Mouse (Mus musculus): ENCODE results near the gene Vmn2r35. TPM values are rescaled to one million over a fixed set of nuclear protein-coding genes. Genes with fewer than 3 reads are reported as not detected.
"Not testable (repeated sequence)": the region's sequence is repeated elsewhere in the genome, so short reads cannot be mapped to it uniquely, and the experiment has no call there.

The Vmn2r35 gene
- total RNA-seq (2021), result not detected

GRCm38 (mm10) chr7:7819767-7820166, at the start of gene Vmn2r35:
Gene Vmn2r35, minus strand, starts transcription at chr7:7819867.
- DNase-seq; intact Hi-C loops (cut with DNase I): not testable (repeated sequence)

- DNase-seq; intact Hi-C loops (cut with DNase I): not testable (repeated sequence)
Measured at GRCm38 (mm10) chr7:7794196-7794595, 25.5 kb downstream of the Vmn2r35 start.

Other genes with a start within 250 kb of the Vmn2r35 start
- gene Vmn2r34, start 130.4 kb downstream of the Vmn2r35 start, total RNA-seq (2021), result not detected
- not detected for gene Vmn2r36, start 82.6 kb upstream of the Vmn2r35 start, total RNA-seq (2021)

Data from heart, postnatal 10 days (tissue).